Mouse (Mus musculus) cerebellum, adult 2 months (tissue): ENCODE results near the gene Epha4.

Experiments
- CTCF ChIP-seq: fragments of 200-500 bp; IDR thresholded peaks from 2 replicates; pipeline ENCODE4 v1.5.1; 2011; ENCODE audit warnings: low read depth, mild to moderate bottlenecking, control low read depth, low read length, moderate library complexity, borderline replicate concordance; ENCODE audit not compliant: insufficient read depth
- POLR2A ChIP-seq: fragments of 200-500 bp; IDR thresholded peaks from 2 replicates; pipeline ENCODE4 v1.6.1; 2011; ENCODE audit warnings: low read length, control low read depth, borderline replicate concordance; ENCODE audit not compliant: insufficient read depth

DNA sequence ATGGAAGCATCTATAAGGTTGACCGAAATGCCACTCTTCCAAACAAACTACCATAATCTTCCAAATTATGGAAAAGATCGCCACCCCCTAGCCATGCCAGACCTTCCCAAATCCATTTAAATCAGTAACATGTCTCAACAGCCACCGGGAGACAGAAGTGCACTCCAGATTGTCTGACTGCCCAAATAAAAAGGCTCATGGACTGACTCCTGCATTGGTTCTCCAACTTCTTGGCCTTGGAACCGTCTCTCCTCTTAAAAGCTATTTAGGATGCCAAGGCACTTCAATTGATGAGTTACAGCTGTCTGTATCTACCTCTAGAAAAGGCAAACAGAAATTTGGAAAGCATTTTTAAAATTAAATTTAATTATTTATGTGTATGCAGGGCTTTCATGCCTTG lies 17.4 kb downstream of the Epha4 start:
- no peak for TF ChIP-seq CTCF
- no peak for TF ChIP-seq POLR2A
